Mouse (Mus musculus) testis, postnatal 14 days (tissue): ENCODE data around the gene Ip6k2.
A peak's percentile ranks its signal among the peaks of the same experiment; 100 is the strongest.

Source experiments
- DNase-seq: peaks from one replicate; pipeline ENCODE4 v3.0.0; 2021; ENCODE audit warnings: low spot score

The Ip6k2 gene

DNA sequence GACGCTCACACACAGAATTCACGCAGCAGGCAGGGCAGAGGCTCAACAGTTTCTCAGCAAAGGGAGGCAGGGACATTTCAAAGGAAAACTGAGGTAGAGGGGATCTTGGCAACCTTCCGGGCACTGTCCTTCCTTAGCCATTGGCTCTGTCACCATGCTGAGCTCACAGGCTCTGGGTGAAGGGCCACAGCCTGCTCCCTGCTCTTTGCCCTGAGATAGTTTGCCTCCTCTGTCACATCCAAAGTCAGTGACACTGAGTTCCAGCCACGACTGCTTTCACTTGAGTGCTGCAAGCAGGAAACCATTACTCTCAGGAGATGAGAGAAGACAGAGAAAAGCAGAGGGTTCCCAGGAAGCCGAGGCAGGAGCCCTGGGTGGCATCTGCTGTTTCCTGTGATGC is 36.5 kb downstream of the Ip6k2 start:
- DNase-seq: no peak

DNA sequence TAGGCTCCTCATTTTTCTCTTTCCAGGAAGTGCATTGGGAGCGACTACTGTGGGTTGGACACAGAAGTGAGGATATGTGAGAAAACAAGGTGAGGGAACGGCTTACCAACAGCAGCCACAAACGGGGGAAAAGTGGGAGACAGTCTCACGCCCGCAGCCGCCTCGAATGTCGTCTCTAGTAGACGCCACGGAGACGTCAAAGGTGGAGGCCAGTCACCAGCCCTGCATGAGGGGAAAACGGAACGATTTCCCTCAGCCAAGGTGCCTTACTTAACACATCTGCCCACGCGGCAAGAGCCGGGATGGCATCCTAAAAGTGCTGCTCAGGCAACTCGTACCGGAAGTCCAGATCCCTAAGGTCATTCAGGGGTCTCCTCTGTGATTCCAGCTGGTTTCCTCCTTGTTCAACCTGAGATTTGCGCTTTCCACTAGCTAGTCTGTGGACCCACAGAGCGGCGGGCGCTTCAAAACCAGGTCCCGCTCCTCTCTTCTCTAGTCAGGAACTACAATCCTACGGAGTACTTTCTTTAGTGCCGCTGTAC is 40.6 kb downstream of the Ip6k2 start:
- no peak for DNase-seq

DNA sequence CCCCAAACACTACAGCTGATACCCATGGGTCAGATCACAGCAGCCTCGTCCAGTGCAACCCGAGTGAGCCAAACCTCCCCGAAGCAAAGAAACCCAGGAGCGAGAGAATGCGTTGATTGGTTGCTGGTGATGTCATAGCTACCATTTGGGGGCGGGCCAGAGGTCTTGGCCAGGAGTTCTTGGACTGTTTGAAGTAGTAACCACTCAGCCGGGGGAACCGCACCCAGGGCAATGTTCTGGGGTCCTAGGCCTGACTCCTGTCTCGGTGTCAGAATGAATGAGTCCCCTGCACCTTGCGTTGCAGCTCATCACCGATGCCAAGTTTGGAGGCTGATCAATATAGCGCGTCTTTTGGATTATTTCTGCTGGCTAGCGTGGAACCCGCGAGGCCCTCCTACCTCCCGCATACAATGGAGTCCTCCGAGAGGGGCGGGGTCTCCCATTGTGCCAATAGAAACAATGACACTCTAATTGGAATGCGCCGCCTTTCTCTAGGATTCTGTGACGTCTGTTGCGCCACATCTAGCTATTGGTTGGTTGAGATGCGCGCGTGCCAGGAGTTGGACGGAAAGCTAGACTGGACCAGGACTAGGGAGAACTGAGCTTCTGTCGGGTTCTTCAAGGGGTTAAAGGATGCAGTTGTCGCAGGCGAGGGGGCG is 41.3 kb downstream of the Ip6k2 start:
- peak; percentile 64 for DNase-seq

DNA sequence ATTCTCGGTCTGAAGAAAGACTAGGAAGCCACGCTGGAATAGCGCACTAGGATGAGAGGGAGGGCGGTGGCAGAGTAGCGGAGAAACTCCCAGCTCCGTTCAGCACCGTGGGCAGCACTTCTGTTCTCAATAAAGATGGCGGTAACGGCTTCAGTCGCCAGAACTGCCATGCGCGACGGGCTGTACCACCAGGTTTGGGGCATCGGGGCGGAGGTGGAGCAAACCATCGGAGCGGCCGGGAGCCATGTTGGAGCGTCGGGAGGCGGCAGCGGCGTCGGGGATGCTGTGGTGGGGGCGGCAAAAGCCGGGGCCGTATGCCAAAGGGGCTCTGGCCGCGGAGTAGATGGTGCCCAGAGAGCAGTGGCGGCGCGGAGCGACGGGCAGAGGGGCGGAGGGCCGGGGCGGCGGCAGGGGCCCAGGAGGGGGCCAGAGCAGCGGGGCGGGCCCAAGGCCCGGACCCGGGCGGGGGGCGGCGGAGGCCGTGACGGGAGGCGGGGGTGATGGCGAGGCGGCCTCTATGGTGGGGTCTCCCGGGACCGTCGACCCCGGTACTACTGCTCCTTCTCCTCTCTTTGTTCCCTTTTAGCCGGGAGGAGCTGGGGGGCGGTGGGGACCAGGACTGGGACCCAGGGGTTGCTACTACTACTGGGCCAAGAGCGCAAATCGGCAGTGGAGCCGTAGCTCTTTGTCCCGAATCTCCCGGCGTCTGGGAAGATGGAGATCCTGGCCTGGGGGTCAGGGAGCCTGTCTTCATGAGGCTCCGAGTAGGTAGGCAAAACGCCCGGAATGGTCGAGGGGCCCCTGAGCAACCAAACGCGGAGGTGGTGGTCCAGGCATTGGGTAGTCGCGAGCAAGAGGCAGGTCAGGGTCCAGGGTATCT is 42.5 kb downstream of the Ip6k2 start, which contains the start of gene Celsr3:
TSS of gene Celsr3 (plus strand) at position 501 of the 880 bp plus-strand sequence.
- DNase-seq: peak; percentile 84

DNA sequence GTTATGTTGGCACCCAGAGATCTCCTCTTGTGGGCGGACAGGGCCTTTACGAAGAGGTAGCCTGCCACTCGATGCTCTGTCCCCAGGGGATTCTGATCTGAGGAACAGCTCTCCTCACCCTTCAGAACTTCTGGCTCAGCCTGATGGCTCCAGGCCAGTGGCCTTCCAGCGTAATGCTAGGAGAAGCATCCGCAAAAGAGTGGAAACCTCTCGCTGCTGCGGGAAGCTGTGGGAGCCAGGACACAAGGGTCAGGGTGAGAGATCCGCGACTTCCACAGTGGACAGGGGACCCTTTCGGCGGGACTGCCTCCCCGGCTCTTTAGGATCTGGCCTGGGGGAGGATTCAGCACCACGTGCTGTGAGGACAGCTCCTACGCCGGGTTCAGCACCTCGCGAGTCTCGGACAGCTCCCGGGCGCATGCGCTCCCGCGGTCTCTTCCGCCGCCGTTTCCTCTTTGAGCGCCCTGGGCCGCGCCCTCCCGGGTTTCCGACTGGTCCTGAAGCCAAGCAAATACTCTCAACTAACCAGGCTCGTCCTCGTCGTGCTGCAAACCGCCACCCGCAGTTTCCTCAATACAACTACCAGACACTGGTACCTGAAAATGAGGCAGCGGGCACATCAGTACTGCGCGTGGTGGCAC is 43.2 kb downstream of the Ip6k2 start:
- DNase-seq: peak; percentile 66

DNA sequence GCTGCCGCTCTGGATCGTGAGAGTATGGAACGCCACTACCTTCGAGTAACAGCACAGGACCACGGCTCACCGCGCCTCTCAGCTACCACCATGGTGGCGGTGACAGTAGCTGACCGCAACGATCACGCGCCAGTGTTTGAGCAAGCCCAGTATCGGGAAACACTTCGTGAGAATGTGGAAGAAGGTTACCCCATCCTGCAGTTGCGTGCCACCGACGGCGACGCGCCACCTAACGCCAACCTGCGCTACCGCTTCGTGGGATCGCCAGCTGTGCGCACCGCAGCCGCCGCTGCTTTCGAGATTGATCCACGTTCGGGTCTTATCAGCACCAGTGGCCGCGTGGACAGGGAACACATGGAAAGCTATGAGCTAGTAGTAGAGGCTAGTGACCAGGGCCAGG is 43.9 kb downstream of the Ip6k2 start:
- no peak for DNase-seq

DNA sequence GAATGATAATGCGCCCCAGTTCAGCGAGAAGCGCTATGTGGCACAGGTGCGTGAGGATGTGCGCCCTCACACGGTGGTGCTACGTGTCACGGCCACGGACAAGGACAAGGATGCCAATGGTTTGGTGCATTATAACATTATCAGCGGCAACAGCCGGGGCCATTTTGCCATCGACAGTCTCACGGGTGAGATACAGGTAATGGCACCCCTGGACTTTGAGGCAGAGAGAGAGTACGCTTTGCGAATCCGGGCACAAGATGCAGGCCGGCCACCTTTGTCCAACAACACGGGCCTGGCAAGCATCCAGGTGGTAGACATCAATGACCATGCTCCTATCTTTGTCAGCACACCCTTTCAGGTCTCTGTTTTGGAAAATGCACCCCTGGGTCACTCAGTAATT is 44.3 kb downstream of the Ip6k2 start:
- no peak for DNase-seq

DNA sequence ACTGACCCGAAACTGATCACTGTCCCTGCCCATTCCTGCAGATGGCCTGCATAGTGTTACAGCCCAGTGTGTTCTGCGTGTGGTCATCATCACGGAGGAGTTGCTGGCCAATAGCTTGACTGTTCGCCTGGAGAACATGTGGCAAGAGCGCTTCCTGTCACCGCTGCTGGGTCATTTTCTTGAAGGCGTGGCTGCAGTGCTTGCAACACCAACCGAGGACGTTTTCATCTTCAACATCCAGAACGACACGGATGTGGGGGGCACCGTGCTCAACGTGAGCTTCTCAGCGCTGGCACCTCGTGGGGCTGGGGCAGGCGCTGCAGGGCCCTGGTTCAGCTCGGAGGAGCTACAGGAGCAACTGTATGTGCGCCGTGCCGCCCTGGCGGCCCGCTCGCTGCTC is 48.0 kb downstream of the Ip6k2 start:
- DNase-seq: no peak

DNA sequence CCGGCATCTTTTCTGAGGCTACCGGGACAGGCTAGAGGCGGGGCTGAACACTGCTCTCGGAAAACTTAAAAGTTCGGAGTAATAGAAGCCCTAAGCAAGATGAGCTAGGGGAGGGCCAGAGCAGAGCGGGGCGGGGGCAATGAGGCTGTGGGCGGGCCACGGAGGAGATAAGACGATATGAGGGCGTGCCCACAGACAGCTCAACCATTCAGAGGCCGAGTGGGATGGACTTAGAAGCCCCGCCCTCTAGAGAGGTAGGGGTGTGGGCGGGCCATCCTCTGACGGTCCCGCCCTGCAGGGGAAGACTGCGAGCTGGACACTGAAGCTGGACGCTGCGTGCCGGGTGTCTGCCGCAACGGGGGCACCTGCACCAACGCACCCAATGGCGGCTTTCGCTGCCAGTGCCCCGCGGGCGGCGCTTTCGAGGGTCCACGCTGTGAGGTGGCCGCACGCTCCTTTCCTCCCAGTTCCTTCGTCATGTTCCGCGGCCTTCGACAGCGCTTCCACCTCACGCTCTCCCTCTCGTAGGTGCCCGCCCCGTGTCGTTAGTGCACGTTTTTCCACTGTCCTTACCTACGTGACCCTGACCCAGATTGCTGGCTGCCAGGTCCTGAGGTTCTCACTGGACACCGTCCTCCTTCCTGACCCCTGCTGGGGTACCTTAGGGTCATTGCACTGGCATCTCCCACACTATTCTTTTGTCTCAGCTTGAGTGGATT is 49.0 kb downstream of the Ip6k2 start:
- peak; percentile 91 for DNase-seq

DNA sequence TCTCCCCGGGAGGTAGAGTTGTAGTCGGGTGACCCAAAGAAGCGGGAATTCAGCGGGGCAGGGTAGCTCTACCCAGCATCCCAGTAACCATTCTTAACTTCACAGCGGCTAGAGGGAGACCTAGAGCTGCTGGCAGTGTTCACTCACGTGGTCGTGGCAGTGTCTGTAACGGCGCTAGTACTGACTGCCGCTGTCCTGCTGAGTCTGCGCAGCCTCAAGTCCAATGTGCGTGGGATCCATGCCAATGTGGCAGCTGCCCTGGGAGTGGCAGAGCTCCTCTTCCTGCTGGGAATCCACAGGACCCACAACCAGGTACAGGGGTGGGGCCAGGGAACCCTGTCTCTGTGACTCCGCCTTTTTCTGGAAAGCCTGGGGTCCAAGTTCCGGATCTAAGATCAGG is 59.4 kb downstream of the Ip6k2 start:
- DNase-seq: no peak

DNA sequence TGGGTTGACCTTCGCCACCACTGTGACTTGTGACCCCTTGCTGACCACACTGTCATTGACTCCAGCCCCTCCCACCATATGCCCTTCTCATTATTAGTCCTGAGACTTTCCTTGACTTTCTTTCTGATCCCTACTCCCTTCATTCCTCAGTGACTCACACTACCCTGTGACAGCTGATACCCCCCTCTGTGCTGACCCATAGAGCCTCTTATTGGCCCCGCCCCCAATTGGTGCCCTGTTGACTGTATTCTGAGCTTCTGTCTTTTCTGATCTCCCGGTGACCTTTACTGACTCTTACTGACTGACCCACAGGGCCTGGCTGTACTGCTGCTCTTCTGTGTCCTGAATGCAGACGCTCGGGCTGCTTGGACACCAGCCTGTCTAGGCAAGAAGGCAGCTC is 61.8 kb downstream of the Ip6k2 start:
- DNase-seq: no peak

DNA sequence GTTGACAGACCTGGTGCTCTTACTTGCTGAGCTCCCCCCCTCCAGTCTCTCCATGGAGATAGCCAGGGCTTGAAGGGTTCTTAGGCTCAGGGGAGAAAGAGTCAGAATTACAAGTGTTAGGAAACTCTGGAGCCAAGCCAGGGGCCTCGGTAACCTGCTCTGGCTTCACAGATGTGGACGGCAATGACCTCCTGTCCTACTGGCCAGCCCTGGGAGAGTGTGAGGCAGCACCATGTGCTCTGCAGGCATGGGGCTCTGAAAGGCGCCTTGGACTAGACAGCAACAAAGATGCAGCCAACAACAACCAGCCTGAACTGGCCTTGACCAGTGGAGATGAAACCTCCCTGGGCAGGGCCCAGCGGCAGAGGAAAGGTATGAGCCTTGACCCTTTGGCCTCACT is 63.8 kb downstream of the Ip6k2 start:
- DNase-seq: no peak

DNA sequence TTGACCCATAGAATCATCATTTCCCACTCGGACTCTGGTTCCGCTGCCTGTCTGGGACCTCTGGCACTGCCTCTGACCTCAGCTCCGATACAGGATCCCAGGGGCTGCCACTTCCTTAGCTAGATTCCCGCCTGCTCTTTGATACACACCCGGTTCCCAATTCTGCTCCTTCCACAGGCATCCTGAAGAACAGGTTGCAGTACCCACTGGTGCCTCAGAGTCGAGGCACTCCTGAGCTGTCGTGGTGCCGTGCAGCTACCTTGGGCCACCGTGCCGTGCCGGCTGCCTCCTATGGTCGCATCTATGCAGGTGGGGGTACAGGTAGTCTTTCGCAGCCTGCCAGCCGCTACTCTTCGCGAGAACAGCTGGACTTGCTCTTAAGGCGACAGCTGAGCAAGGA is 64.8 kb downstream of the Ip6k2 start:
- DNase-seq: no peak

DNA sequence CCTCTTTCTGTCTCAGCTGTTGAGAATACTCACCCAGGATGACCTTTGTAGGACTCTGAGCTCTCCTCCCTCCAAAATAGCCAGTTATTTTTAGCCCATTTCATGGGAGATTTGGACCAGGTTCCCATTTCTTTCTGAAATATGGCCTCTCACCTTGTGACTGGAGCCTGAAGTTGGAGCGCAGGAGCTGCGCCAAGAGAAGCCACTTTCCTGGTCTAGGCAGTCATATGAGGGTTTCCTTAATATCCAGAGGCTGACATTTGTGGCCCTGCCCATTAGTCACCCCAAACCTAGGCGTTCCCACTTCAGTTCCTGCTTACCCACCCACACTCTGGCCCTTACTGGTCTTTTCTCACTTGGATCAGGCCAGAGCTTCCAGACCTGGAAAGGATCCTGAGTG is 69.4 kb downstream of the Ip6k2 start, which contains the start of gene Slc26a6:
TSS of gene Slc26a6 (plus strand) at position 308 of the 400 bp plus-strand sequence.
- DNase-seq: no peak

DNA sequence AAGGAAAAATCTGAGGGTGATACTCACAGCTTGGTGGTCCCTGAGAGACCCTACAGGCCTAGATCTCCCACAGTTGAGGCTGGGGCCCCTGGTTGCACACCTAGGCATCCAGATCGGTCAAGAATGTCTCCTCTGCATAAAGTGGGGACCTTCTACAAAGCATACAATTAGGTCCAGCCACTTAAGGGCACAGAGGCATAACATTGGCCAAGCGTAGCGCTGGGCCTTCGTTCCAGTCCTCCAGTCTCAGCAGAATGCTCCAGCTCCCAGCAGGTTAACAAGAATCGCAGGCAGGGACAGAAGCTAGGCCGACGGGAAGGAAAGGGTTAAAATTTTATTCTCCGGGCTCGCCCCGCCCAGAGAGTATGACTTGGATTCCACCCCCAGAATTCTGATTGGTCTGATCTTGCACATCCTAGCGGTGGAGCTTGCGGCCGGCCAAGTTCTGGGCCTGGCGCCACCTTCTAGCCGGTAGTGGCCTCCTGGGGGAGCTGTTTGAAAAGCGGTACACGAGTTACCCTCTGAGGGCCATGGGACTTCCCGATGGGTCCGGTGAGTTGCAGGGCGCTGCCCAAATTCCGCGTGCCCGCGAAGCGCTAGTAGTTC is 70.1 kb downstream of the Ip6k2 start:
- DNase-seq: peak; percentile 89

DNA sequence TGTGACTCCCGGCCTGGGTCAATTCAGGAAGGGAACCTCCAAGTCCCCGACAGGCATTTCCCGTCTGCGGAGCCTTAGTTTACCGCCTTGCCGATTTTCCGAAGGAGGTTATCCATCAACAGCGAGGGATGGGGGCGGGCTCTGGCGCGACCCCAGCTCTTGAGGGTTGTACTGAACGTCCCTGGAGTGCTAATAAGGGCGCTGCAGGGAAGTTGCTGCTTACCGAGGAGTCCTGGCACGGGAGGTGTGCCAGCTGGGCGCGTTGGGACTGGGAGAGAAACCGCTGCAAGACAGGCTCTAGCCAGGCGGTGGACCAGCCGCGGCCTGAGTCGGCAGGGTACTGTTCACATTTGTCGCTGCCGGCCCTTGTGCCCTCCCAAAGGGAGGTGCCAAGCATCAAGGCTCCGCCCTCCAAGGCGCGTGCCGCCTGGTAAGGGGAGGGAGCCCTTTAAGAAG is 70.7 kb downstream of the Ip6k2 start:
- peak; percentile 82 for DNase-seq

DNA sequence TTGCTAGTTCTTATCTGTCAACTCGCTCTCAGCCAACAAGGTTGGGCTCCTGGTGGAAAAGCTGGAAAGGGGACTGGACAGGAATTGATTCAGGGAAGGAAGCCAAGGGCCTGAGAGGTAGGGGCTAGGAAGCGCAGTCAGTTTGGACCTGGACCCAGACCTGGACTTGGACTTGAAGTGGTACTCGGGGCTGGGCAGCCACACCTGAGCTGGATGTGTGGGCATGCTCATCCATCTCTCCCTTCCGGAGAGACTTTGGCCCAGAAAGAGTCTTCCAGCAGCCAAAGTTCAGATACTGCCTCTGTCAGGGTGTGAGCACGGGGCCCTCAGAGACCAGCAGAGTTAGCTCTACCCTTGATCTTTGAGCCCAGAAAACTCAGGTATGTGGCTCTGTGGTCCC is 71.7 kb downstream of the Ip6k2 start:
- DNase-seq: no peak
